Mouse (Mus musculus) neutrophil, adult 65 days (primary cell): ENCODE measurements around the gene Zrsr2. TPM values are rescaled to one million over a fixed set of nuclear protein-coding genes. Genes with fewer than 3 reads are reported as not detected.

Source experiments
- total RNA-seq: library from RNA; stranded (reverse); gene quantifications from 2 replicates; pipeline ENCODE4 v1.2.4, GENCODE M21; 2023

Zrsr2 gene
- 60.9 and 69.2 TPM in 2 replicates for total RNA-seq

DNA sequence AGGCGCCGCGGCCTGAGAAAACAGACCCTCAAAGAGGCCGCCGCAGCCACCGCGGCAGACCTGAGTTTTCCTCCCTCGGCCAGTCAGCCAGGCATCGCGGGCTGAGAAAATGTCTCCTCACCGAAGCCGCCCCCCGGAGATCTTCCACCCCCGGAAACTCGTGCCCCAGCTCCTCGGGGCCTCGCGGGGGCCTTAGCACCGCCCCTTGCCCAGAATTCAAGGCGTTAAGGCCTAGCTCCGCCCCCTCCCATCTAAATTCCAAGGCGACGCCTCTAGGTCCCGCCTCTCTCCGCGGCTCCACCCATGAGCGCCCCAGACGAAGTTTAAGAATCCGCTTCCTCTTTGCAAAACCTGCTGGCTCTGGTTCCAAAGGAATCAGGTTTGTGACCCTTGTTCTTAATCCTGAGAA is at the start of gene Zrsr2:
Zrsr2 (minus strand) TSS at position 195 of the 409 bp plus-strand sequence.

DNA sequence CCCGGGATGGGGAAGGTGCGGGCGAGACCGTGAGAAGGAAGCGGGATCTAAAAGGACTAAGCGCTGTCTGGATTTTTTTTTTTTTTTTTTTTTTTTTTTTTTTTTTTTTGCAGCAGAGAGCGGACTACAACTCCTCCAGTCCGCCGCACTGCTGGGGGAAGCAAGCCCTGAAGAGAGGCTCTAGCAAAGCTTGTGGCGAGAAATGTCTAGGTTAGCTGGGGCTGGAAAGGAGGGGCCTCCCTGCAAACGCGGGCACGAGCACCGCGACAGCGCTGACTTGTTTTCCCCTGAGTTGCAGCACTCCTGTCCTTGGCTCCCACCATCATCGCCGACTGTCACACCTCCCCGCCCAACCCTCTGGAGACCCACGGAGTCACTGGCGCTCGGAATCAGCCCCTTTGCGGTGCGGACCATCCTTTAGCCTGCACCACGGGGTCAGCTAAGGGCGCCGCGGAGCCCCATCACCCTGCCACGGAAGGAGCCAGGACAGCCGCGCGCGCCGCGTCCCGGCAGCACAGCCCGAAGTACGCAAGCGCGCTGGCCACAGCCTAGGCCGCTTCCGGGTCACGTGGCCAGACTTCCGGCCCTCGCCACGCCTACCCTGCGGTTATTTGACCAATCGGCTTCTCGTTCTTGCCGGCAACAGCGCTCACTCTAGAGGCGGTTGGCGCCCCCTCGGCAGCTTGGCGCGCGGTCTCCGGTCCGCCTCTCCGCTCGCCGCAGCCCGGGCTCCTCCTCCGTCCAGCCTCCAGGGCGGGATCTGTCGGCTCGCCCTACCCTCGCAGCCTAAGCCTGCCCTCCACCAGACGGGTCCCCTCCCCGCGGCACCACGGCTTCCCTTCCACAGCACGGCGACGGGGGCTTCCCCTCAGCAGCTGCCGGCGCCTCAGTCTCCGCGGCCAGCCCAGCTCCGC is 49.9 kb downstream of the Zrsr2 start, which contains the start of gene Ap1s2:
Ap1s2 (plus strand) TSS at position 681 of the 914 bp plus-strand sequence.

Other genes starting within 250 kb of the Zrsr2 start
- 0.66 and 0.79 TPM in 2 replicates for gene Rnf138rt1, start 197.3 kb downstream of the Zrsr2 start, total RNA-seq
- 109 and 124 TPM in 2 replicates for gene Ap1s2, start 49.6 kb downstream of the Zrsr2 start, total RNA-seq
- gene Car5b, start 69.3 kb upstream of the Zrsr2 start, total RNA-seq: 0.29 and 0.35 TPM in 2 replicates
- 11.0 and 14.0 TPM in 2 replicates for gene Siah1b, start 117.8 kb upstream of the Zrsr2 start, total RNA-seq
- not detected in 2 replicates for gene Cltrn, start 130.2 kb upstream of the Zrsr2 start, total RNA-seq
- not detected in 2 replicates for gene Ace2, start 180.7 kb upstream of the Zrsr2 start, total RNA-seq